In the genomic region with DNA sequence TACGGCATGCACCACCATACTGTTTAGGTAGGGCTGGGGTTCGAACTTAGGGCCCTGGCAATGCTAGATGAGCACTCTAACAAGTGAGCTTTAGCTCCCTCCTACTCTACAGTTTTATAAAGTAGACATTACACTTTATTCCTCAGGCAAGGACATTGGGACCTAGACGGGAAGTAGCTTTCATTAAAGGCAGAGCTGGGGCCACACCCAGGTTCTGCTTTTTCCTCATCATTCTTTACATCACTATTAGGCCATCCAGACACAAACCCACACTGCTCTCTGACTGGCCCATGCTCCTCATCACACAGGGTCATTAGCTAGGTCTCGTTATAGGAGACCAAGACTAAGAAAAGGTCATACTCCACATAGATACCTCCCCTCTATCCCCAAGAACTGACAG, we compare ENCODE assay signal across 23 mouse cellular contexts. TPM values are rescaled to one million over a fixed set of nuclear protein-coding genes. Genes with fewer than 3 reads are reported as not detected.
DNase-seq lines count a peak whose midpoint lies in the region; ATAC-seq and TF ChIP-seq lines count a peak whose summit lies in the region.
"Had no signal": no experiment of that assay in that cellular context is flagged by ENCODE, and none has a peak within 500 bp of the region (broad histone marks: within the 10 kb centered on the region; RNA-seq: fewer than 3 reads in every experiment).

No protein-coding gene starts in this region.

- H3K27me3 ChIP-seq in intestine, postnatal 0 days (replicated peaks; ENCODE audit: control insufficient read depth, insufficient read depth, low read length), result no peaks in the 10 kb centered on the region
- H3K27me3 ChIP-seq in intestine, embryonic 15.5 days (replicated peaks), result 0 out of 2 replicates have a peak, but pooled peaks cover 2% of the 10 kb centered on the region
- no peaks in the 10 kb centered on the region; the same call in 1 of the 2 replicates for H3K27me3 ChIP-seq in small intestine, adult 2 months (ENCODE audit: control insufficient read depth, insufficient read depth, low read length)
- H3K27me3 ChIP-seq in hindbrain, postnatal 0 days (ENCODE audit: insufficient read depth, low read length), result no peaks in the 10 kb centered on the region
- H3K27me3 ChIP-seq: embryonic facial prominence, embryonic 12.5 days; forebrain, embryonic 15.5 days had no signal

- no peak for DNase-seq in hindbrain, postnatal 0 days (ENCODE audit: low spot score)
- DNase-seq in lung, postnatal 10 days, result no peak
- DNase-seq: adrenal gland, adult 8-10 months; adrenal gland, postnatal 14 days; adrenal gland, postnatal 36 days; B cell, adult 2 months; cerebellum, adult 11-12 months; cerebellum, adult 2 months; cerebellum, adult 9-10 months; cerebellum, postnatal 10 days; cerebellum, postnatal 25 days had no signal

- H3K4me2 ChIP-seq in intestine, postnatal 0 days (replicated peaks; ENCODE audit: low read depth), result no peak overlapping the region
- no peak overlapping the region for H3K4me2 ChIP-seq in intestine, embryonic 15.5 days (replicated peaks)
- H3K4me2 ChIP-seq in hindbrain, postnatal 0 days (ENCODE audit: low read depth, low read length), result no peak overlapping the region
- H3K4me2 ChIP-seq: embryonic facial prominence, embryonic 12.5 days; forebrain, embryonic 13.5 days; forebrain, embryonic 15.5 days had no signal

- TF ChIP-seq CTCF in intestine, postnatal 0 days (IDR thresholded peaks at IDR 0.05; ENCODE audit: low read depth), result no peak
- no peak for TF ChIP-seq CTCF in small intestine, adult 2 months (IDR thresholded peaks at IDR 0.05; ENCODE audit: extremely low read depth, insufficient read length, insufficient replicate concordance, low read depth, low read length)
- no peak for TF ChIP-seq CTCF in hindbrain, postnatal 0 days (IDR thresholded peaks at IDR 0.05; ENCODE audit: low read depth)

- H3K27ac ChIP-seq in intestine, postnatal 0 days (ENCODE audit: low read depth, low read length), result no peak overlapping the region
- no peak overlapping the region for H3K27ac ChIP-seq in intestine, embryonic 15.5 days
- H3K27ac ChIP-seq in small intestine, adult 2 months (ENCODE audit: insufficient read depth, low read depth, low read length), result peak overlapping the region; percentile 20
- H3K27ac ChIP-seq in hindbrain, postnatal 0 days, result no peak overlapping the region
- H3K27ac ChIP-seq: embryonic facial prominence, embryonic 10.5 days; embryonic facial prominence, embryonic 12.5 days; forebrain, embryonic 13.5 days; forebrain, embryonic 15.5 days had no signal

- peak; percentile 53 for ATAC-seq in intestine, postnatal 0 days
- ATAC-seq in intestine, embryonic 15.5 days, result no peak
- 0 out of 2 replicates have a peak, but pooled peaks have one; percentile 34 for ATAC-seq in megakaryocyte progenitor cell, adult 5-6 weeks (replicated peaks; ENCODE audit: poor library complexity)
- no peak for ATAC-seq in hindbrain, postnatal 0 days
- ATAC-seq: activated CD4-positive, CD25-positive, alpha-beta regulatory T cell, adult 4 months; CD4-positive, CD25-positive, alpha-beta regulatory T cell, adult 4 months; forebrain, embryonic 13.5 days; forebrain, embryonic 15.5 days; Patski had no signal

- no peak overlapping the region for H3K4me3 ChIP-seq in intestine, postnatal 0 days (ENCODE audit: low read depth, low read length)
- no peak overlapping the region for H3K4me3 ChIP-seq in intestine, embryonic 15.5 days (replicated peaks)
- H3K4me3 ChIP-seq in small intestine, adult 2 months (ENCODE audit: low read depth, low read length), result no peak overlapping the region
- H3K4me3 ChIP-seq in hindbrain, postnatal 0 days (ENCODE audit: low read length), result no peak overlapping the region
- H3K4me3 ChIP-seq: embryonic facial prominence, embryonic 10.5 days; embryonic facial prominence, embryonic 12.5 days; forebrain, embryonic 13.5 days; forebrain, embryonic 15.5 days had no signal

- H3K9ac ChIP-seq in intestine, postnatal 0 days (ENCODE audit: low read depth, low read length), result no peak overlapping the region
- no peak overlapping the region for H3K9ac ChIP-seq in intestine, embryonic 15.5 days
- no peak overlapping the region for H3K9ac ChIP-seq in hindbrain, postnatal 0 days (replicated peaks; ENCODE audit: low read length)
- H3K9ac ChIP-seq: embryonic facial prominence, embryonic 12.5 days; forebrain, embryonic 13.5 days; forebrain, embryonic 15.5 days had no signal

- H3K4me1 ChIP-seq in intestine, postnatal 0 days (replicated peaks; ENCODE audit: control insufficient read depth, insufficient read depth, low read length), result no peaks in the 10 kb centered on the region
- H3K4me1 ChIP-seq in intestine, embryonic 15.5 days (replicated peaks), result no peaks in the 10 kb centered on the region
- H3K4me1 ChIP-seq in small intestine, adult 2 months (ENCODE audit: control insufficient read depth, insufficient read depth, insufficient read length, low read length), result peaks cover 7% of the 10 kb centered on the region; the same call in 1 of the 2 replicates
- H3K4me1 ChIP-seq in hindbrain, postnatal 0 days (ENCODE audit: insufficient read depth, low read length), result no peaks in the 10 kb centered on the region
- H3K4me1 ChIP-seq: embryonic facial prominence, embryonic 12.5 days had no signal

- H3K36me3 ChIP-seq in intestine, postnatal 0 days (ENCODE audit: control insufficient read depth, insufficient read depth), result no peaks in the 10 kb centered on the region
- no peaks in the 10 kb centered on the region for H3K36me3 ChIP-seq in intestine, embryonic 15.5 days
- H3K36me3 ChIP-seq in small intestine, adult 2 months (ENCODE audit: control insufficient read depth, insufficient read depth, low read length), result no peaks in the 10 kb centered on the region
- no peaks in the 10 kb centered on the region for H3K36me3 ChIP-seq in hindbrain, postnatal 0 days (ENCODE audit: insufficient read depth, low read length)
- H3K36me3 ChIP-seq: embryonic facial prominence, embryonic 10.5 days; embryonic facial prominence, embryonic 12.5 days; forebrain, embryonic 15.5 days; G1E had no signal

- H3K9me3 ChIP-seq in intestine, postnatal 0 days (ENCODE audit: control insufficient read depth), result no peaks in the 10 kb centered on the region
- no peaks in the 10 kb centered on the region for H3K9me3 ChIP-seq in intestine, embryonic 15.5 days
- H3K9me3 ChIP-seq in hindbrain, postnatal 0 days (ENCODE audit: low read length), result no peaks in the 10 kb centered on the region
- H3K9me3 ChIP-seq: embryonic facial prominence, embryonic 10.5 days; embryonic facial prominence, embryonic 12.5 days; forebrain, embryonic 13.5 days; forebrain, embryonic 15.5 days; G1E had no signal

- TF ChIP-seq POLR2A in small intestine, adult 2 months (IDR thresholded peaks at IDR 0.05; ENCODE audit: low read depth, low read length), result no peak

- WGBS in intestine, postnatal 0 days, result 52% methylated on average over 4 of the region's 4 CpGs
- 67% methylated on average over 4 of the region's 4 CpGs for WGBS in intestine, embryonic 15.5 days
- 49% methylated on average over 4 of the region's 4 CpGs for WGBS in small intestine, adult 2 months
- 83% methylated on average over 4 of the region's 4 CpGs for WGBS in hindbrain, postnatal 0 days

RNA-seq across cellular contexts. Expression of gene Psmb2, which starts 33.6 kb away (rescaled TPM):
- polyA plus RNA-seq in intestine, postnatal 0 days (2015; fragmentation: Nextera tagmentation; extraction: Ambion mirVana), result 358 and 381 TPM in 2 replicates
- 500 and 522 TPM in 2 replicates for polyA plus RNA-seq in intestine, embryonic 15.5 days (2015; fragmentation: Nextera tagmentation; extraction: Ambion mirVana)
- 240 and 298 TPM in 2 replicates for total RNA-seq in megakaryocyte progenitor cell, adult 5-6 weeks (2015)
- total RNA-seq in megakaryocyte progenitor cell, adult 5-6 weeks (2017), result 112 and 159 TPM in 2 replicates
- polyA plus RNA-seq in small intestine, adult 2 months (2012; rRNA removed), result 97.2 and 154 TPM in 2 replicates
- total RNA-seq in hindbrain, postnatal 0 days (2014; rRNA removed), result 164 and 207 TPM in 2 replicates
- polyA plus RNA-seq in hindbrain, postnatal 0 days (2015; fragmentation: Nextera tagmentation; extraction: Ambion mirVana), result 465 and 473 TPM in 2 replicates

RNA-seq across cellular contexts. Expression of gene 5730409E04Rik, which starts 34.2 kb away (rescaled TPM):
- polyA plus RNA-seq in intestine, postnatal 0 days (2015; fragmentation: Nextera tagmentation; extraction: Ambion mirVana), result 1.2 and 1.4 TPM in 2 replicates
- 1.8 and 2.2 TPM in 2 replicates for polyA plus RNA-seq in intestine, embryonic 15.5 days (2015; fragmentation: Nextera tagmentation; extraction: Ambion mirVana)
- total RNA-seq in megakaryocyte progenitor cell, adult 5-6 weeks (2015), result 1.3 and 1.7 TPM in 2 replicates
- total RNA-seq in megakaryocyte progenitor cell, adult 5-6 weeks (2017), result 2.2 and 2.3 TPM in 2 replicates
- 3.2 and 4.3 TPM in 2 replicates for polyA plus RNA-seq in small intestine, adult 2 months (2012; rRNA removed)
- total RNA-seq in hindbrain, postnatal 0 days (2014; rRNA removed), result 74.9 and 93.8 TPM in 2 replicates
- polyA plus RNA-seq in hindbrain, postnatal 0 days (2015; fragmentation: Nextera tagmentation; extraction: Ambion mirVana), result 28.7 and 30.2 TPM in 2 replicates
- total RNA-seq: G1E had no signal
- polyA plus RNA-seq: G1E had no signal

Comparison
In these comparisons a context has a peak if more than half of its experiments do, and no peak if none do; other contexts are left out.
1. ATAC-seq: peak in intestine, postnatal 0 days (single experiment) and megakaryocyte progenitor cell, adult 5-6 weeks (single experiment); none in intestine, embryonic 15.5 days (single experiment) and hindbrain, postnatal 0 days (single experiment).